Mouse (Mus musculus): ENCODE data around the gene Smad5.

The Smad5 gene

GRCm38 (mm10) chr13:56701924-56702323 is 886 bp upstream of the Smad5 start:
- no peak for DNase-seq (ENCODE audit: low spot score)

GRCm38 (mm10) chr13:56703222-56703870 is 536 bp downstream of the Smad5 start:
- peak; percentile 78 for DNase-seq (ENCODE audit: low spot score)

- DNase-seq (ENCODE audit: low spot score): no peak
These were observed 1.1 kb downstream of the Smad5 start for GRCm38 (mm10) chr13:56703871-56704321.

DNA sequence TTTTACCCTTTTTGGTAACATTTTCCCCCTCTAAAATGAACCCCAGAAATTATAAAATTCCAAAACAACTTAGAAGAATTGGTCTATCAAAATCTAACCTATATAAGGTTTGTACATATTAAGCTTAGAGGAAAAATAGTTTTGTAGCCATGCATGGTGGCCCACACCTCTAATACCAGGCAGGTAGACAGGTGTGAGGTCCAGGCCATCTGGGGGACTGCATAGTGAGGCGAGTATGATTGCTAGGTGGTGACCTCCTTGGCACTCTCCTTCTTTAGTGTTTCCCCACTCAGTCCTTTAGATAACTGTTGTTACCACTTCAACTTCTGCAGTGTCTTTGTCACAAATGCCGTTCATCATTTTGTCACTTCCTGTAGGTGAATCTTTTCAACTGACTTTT is 1.8 kb downstream of the Smad5 start:
- no peak for DNase-seq (ENCODE audit: low spot score)

DNA sequence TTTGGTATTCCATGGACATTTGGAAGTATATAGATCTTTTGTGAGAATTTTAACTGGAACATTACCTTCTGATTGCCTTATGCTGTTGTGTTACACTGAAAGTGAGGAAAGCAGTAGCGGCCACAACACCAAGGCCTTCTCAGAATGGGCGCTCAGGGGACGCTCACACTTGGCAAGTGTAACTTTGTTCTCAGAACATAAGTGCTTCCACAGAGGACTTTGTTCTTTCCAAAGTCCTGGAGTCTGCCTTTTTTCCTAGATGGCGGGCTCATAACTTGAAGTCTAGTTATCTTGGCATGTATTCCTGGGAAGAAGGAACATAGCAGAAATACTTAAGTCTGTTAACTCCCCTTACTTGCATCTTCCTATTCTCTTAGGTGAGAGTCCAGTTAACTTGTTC is 4.3 kb downstream of the Smad5 start:
- no peak for DNase-seq (ENCODE audit: low spot score)

- DNase-seq (ENCODE audit: low spot score): no peak
These were observed 4.8 kb downstream of the Smad5 start for GRCm38 (mm10) chr13:56707606-56708005.

- DNase-seq (ENCODE audit: low spot score): no peak
These were observed 7.8 kb downstream of the Smad5 start for GRCm38 (mm10) chr13:56710620-56711019.

DNA sequence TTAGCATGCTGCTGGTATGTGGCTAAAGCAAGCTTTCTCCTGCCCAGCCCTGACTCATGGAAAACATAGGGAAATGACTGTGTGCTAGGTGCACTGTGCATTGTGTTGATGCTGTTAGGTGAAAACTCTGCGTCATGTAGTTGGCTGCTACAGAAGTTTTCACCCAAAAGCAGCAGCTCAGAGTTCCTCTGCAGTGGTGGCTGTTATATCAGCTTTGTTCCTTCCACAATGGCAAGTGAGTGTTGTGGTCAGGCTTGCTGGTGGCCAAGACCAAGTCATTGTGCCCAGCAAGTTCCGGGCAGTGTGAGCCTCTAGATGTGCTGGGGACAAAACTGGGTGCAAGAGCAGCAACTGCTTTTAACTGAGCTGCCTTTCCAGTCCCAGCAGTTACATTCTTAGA is 9.4 kb downstream of the Smad5 start:
- no peak for DNase-seq (ENCODE audit: low spot score)

DNA sequence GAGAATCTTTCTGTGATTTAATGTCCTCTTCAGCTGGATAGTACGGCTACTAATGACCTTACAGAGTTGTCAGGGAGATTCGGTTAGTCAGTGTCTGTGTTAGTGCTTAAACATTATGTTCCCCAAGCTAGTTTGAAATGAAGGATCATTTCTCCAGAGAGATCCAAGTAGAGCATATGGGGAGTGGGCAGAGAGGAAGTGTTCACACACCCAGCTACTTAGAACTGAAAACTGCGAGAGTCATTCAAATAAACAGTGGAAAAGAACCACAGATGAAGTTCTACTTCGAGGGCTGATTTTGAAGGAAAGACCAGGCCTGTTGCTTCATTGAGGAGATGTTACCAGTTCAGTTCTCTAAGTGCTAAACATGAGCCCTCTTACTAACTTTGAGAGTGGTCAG is 23.7 kb downstream of the Smad5 start:
- DNase-seq (ENCODE audit: low spot score): no peak

- DNase-seq (ENCODE audit: low spot score): no peak
These were observed 26.2 kb downstream of the Smad5 start for GRCm38 (mm10) chr13:56729046-56729445.

DNA sequence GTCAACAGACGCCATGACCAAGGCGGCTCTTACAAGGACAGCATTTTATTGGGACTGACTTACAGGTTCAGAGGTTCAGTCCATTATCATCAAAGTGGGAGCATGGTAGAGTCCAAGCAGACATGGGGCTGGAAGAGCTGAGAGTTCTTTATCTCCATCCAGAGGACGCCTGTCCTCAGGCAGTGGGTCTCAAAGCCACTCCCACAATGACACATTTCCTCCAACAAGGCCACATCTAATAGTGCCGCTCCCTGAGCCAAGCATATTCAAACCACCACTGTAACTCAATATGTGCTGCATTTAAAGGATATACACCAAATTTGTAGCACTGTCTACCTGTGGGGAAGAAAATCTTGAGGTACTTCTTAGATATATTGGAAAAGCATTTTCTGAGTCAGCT is 31.8 kb downstream of the Smad5 start:
- DNase-seq (ENCODE audit: low spot score): no peak

GRCm38 (mm10) chr13:56735212-56735875 is 32.5 kb downstream of the Smad5 start:
- no peak for DNase-seq (ENCODE audit: low spot score)

GRCm38 (mm10) chr13:56739556-56739955 is 36.7 kb downstream of the Smad5 start:
- DNase-seq (ENCODE audit: low spot score): no peak

DNA sequence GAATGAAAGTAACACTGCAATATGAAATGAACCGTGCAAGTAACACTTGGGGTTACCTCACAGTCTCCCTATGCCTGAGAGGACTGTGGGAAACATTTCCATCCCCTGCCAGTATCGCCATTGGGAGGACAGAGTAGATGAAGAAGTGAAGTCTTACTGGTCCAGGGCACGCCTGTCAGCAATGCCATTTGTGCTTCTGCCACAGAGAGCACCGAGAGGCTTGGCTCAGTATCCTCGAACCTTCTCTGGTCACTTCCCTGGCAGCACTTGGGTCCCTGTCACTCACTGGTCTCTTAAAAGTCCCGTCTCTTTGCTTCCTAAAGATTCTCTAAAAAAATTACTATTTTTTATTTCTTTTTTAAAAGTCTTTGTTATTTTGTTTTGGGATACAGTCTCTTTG is 37.7 kb downstream of the Smad5 start:
- DNase-seq (ENCODE audit: low spot score): no peak

DNA sequence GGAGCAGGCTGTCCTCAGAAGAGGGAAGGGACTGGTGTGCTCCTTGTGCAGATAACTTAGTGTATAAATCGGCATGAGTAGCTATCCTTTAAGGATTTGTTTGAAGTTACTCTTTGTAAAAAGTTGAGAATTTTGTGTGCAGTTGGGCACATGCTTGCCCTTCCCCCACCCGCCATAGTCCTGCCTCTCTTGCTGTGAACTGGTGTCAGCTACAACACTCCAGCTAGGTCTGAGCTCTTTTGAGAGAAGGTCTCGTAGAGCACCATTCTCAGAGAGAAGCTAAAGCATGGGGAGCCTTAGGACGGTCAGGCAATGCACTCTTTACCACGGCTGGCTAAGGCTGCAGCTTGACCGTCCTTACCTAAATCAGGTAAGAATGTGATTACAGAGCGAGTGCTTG is 38.9 kb downstream of the Smad5 start:
- DNase-seq (ENCODE audit: low spot score): no peak

DNA sequence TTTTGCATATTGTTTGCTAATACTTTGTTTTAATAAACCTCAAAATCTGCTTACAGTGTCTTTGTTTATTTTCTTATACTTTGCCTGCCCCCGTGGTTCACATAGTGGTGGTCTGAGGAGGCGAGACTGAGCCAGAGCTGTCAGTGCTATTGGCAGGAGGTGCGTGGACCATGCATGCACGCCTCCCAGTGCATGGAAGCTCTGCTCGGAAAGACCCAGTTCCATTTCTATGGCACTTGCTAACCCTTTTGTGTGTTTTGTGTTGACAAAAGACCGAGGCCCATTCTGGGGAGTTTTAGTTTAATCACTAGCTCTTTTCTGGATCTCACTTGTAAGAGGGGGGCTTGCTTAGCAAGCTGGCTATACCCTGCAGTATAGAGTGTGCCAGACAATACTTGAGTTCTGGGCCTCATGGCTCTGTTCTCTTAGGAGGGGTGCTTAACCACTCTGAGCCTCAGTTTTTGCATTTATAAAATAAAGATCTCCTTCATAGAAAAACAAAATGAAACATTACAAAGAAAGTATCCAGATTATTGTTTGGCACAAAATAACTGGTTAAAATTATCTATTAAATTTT is 39.6 kb downstream of the Smad5 start:
- no peak for DNase-seq (ENCODE audit: low spot score)

GRCm38 (mm10) chr13:56746739-56747532 is 44.1 kb downstream of the Smad5 start:
- no peak for DNase-seq (ENCODE audit: low spot score)

GRCm38 (mm10) chr13:56747554-56747953 is 44.7 kb downstream of the Smad5 start:
- DNase-seq (ENCODE audit: low spot score): no peak

GRCm38 (mm10) chr13:56749377-56749776 is 46.6 kb downstream of the Smad5 start:
- DNase-seq (ENCODE audit: low spot score): no peak

DNA sequence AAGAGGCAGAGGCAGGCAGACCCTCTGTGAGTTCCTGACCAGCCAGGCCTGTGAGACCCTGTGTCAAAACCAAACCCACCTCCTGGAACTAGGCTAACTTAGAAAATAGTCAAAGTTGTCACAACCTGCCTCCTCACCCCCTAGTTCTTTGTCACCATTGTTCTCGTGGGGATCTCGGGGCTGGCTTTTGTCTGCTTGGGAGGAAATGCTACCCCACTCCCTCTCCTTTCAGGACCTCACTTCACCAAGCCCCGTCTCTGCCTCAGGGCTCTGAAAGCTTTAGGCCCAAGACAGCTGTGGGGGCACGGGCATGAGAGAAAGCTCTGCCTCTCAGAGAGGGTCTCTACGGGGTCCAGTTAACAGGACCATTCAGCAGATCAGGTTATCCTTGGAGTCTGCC is 49.0 kb downstream of the Smad5 start:
- DNase-seq (ENCODE audit: low spot score): no peak

GRCm38 (mm10) chr13:56752474-56753191 is 49.8 kb downstream of the Smad5 start:
- DNase-seq (ENCODE audit: low spot score): no peak
